Mouse (Mus musculus) kidney, adult 8-10 months (tissue): ENCODE results near the gene Ptpn22.
"Not testable (repeated sequence)": the region's sequence is repeated elsewhere in the genome, so short reads cannot be mapped to it uniquely, and the experiment has no call there.

Source experiments
- DNase-seq, 2 experiments: peaks; one replicate each; pipeline ENCODE4 v3.0.0; 2022

The Ptpn22 gene

DNA sequence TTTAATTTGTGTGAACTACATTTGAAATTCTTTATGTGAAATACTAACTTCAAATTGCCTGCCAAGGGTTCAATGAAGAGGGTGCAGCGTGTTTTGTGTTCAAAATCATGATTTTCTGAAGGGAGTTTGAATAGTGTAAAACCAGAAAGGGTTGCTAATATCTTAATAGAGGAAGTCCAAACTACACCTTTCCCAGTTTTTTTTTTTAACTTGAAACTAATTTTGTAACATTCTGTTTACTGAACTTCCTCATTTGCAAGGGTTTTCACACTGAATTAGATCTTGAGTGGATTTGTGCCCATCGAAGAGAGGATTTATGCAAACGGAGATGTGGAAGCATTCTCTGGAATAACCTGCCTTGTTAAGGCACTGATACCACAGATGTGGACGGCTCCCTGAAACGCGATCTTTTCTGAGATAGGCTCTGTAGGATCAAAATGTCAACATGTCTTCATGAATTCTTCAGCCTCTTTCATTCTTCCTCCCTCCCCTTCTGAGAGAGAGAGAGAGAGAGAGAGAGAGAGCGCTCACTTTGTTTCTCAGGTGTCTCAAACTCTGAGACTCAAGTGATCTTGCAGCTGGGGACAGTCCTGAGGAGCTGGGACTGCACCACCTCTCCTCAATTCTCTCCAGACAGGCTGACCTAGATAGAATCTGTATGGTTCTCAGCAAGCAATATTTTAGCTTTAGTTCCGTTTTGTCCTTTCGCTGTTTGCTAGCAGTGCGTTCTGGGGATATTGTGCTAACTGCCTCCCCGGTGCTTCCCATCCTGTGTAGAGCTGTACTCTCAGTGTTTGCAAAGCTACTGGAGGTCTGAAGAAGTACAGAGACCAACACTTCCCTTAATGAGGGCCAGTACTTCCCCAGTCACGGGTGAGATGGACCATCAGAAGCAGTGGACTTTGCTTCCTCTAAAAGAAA, at the start of gene Ptpn22:
Ptpn22 (plus strand) TSS at position 915 of the 921 bp plus-strand sequence.
- DNase-seq, result peak in 1 of 2 experiments; percentile 21

GRCm38 (mm10) chr3:103809799-103810150, 49.8 kb upstream of the Ptpn22 start:
- DNase-seq, result no peak

DNA sequence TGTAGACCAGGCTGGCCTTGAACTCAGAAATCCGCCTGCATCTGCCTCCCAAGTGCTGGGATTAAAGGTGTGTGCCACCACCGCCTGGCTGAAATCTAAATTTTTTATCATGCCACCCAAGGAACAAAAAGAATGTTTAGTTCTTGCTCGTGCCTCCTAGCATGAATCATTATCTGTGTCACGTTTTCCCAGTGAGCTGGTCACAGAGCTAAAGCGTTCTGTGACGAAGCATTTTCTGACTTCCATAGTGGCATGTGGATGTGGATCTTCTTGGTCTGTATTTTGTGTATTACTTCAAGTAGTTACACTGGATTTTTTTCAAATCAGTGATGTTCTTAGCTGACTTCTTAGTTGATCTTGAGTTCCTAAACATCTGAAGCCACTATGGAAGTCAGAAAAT, 48.6 kb upstream of the Ptpn22 start:
- no peak for DNase-seq

- no peak for DNase-seq
Measured at GRCm38 (mm10) chr3:103827548-103827947, 32.0 kb upstream of the Ptpn22 start.

DNA sequence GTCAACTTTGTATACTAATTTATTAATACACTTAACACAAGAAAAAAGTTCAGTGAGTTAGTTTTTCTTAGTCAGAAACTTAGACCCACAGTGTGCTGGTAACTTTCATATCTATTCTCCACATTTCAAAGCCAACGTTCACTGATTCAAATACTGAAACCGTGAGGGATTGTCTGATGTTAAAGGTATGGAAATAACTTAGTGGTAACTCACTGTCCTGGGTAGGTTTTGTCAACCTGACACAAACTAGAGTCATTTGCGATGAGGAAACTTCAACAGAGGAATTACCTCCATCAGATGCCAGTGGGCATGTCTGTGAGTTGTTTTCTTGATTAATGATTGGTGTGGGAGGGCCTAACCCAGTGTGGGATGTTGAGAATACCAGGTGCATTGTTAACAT, 30.6 kb upstream of the Ptpn22 start:
- DNase-seq, result no peak

- not testable (repeated sequence) for DNase-seq
Measured at GRCm38 (mm10) chr3:103830681-103831080, 28.9 kb upstream of the Ptpn22 start.

DNA sequence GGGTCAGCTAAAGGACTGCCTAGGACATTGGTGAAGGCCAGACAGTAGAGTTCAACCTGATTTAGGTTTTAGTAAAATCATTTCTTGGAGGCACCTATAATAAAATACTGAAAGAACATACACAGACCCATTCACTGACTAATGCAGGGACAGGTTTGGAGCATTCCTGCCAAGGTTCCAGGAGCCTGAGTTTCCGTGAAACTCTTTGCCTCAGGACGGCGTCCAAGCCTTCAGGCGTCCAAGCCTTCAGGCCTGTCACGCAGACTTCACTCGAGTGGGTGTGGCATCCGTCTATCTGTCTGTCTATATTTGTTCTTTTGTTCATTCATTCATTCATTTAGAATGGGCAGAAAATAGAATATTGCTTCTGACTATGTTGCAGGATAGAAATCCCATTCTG, 28.4 kb upstream of the Ptpn22 start:
- no peak for DNase-seq

- DNase-seq, result no peak
Measured at GRCm38 (mm10) chr3:103832426-103832825, 27.2 kb upstream of the Ptpn22 start, which contains the start of gene Bcl2l15. Bcl2l15 (plus strand) TSS chr3:103832601.

- no peak for DNase-seq
Measured at GRCm38 (mm10) chr3:103834001-103834400, 25.6 kb upstream of the Ptpn22 start.

- DNase-seq, result no peak
Measured at GRCm38 (mm10) chr3:103835272-103835950, 24.2 kb upstream of the Ptpn22 start.

DNA sequence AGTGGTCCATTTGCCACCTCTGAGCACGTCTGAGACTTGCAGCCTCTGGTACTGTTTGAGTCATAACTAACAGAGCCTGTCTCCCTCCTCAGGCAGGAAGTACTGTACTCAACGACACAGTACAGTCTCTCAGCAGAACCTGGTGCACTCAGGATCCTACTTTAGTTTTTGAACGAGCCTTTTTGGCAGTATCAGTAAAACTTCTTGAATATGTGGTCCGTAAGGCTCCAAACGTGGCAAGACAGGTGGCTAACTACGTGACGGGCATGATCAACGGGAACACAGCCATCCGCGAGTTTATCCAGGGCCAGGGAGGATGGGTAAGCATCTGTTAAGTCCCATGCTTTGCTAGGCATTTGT, 23.7 kb upstream of the Ptpn22 start:
- no peak for DNase-seq

DNA sequence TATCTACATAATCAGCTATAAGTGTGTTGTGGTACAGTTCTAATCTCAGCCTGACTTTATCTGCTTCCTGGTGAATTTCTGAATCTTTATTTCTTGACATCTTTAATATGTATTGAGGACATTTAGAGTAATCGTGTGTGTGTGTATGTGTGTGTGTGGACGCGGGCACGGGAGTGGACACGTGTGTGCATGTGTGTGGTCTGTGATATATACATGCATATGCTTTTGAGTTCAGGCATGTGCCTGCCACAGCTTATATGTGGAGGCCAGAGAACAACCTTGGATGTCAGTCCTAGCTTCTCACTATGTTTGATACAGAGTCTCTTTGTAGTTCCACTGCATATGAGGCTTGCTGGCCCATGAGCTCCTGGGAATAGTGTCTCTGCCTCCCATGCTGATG, 23.1 kb upstream of the Ptpn22 start:
- no peak for DNase-seq

DNA sequence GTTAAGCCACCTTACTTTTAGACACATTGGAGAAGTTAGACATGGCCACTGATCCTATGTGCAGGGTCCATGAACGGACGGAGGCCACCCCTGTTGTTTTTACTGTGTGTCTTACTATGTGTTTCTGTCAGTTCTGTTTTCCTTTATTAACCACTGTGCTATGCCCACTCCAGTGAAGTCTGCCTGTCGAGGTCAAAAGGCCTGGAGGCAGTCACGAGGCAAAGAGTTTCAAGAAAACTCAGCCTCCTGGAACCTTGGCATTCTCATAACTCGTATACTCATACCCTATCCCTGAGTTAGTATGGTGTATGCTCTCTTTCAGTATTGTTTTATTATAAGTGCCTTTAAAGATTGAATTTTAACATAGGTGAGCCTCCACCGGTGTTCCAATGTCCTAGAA, 19.9 kb upstream of the Ptpn22 start:
- DNase-seq, result peak; percentile 41 to 52

- DNase-seq, result peak in 1 of 2 experiments; percentile 15
Measured at GRCm38 (mm10) chr3:103840195-103840594, 19.4 kb upstream of the Ptpn22 start.

DNA sequence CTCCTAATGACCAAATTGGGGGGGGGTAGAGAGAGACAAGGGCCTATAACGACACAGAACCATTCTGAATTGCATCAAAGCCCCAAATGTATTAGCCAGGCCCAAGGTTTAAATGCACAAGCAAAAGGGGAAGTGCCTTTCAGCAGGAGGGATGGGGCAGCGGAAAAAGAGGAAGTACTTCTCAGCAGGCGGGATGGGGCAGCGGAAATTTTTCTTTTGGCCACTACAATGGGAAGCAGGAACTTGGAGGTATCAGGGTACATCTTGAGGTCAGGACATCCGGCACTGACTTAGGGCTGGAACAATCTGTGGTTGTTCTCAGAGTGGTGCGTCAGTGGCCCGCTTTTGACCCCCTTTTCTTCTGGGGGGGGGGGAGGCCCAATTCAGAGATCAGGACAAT, 18.6 kb upstream of the Ptpn22 start:
- not testable (repeated sequence) for DNase-seq

- DNase-seq, result peak; percentile 53 to 67
Measured at GRCm38 (mm10) chr3:103850644-103851363, 8.8 kb upstream of the Ptpn22 start.

DNA sequence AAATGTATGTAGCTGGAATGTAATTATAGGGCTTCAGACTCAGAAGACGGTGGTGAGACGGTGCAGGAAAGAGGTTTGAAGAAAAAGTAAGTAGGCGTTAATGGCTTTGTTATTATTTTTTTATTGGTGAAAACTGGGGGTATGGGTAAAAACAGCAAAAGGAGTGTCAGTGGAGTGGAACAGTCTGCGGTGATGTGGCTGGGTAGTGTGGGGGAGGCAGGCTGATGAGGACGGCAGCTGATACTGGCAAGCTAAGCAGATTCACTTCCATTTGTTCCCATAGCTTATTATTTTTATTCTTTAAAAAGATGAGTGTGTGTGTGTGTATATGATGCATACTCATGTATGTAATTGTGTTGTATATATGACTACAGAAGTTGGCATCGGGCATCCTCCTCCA, 8.1 kb upstream of the Ptpn22 start:
- DNase-seq, result no peak

- no peak for DNase-seq
Measured at GRCm38 (mm10) chr3:103851882-103852281, 7.7 kb upstream of the Ptpn22 start.

GRCm38 (mm10) chr3:103852565-103853299, 6.9 kb upstream of the Ptpn22 start:
- DNase-seq, result peak; percentile 55 to 76

- no peak for DNase-seq
Measured at GRCm38 (mm10) chr3:103853804-103854203, 5.8 kb upstream of the Ptpn22 start.

DNA sequence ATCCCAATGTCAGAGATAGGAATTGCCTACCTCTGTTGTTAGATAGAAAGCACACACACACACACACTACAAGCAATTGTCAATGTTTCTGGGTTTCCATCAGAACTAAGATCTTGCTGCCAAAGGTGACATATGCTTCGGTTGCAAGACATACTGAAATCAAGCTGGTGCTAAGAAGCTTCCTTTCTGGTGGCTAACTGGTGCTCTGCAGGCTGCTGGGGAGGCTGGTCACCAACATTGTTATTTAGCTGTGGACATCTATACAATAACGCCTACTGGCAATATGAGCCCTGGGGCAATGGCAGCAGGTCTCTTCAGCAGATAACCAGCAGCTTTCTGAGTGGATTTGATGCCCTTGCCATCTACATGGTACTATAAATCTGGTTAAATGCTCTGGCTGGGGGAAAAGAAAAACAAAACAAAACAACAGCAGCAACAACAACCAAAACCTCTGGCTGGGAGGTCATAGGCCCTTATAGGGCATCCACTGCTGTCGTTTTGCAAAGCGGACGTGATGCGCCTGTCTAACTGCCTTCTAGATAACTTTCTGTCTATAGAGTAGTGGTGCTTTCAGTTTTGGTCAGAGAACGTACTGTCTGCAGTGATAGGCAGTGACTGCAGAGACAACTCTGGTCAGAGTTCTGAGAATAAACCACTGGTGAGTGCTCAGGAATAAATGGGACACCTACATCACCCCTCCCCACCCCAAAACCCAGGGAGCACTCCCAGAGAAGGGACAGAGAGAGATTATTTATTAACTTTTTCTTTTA, 2.4 kb upstream of the Ptpn22 start:
- DNase-seq, result no peak

GRCm38 (mm10) chr3:103857977-103858563, 1.5 kb upstream of the Ptpn22 start:
- no peak for DNase-seq
